Mouse (Mus musculus): ENCODE results near the gene AL732309.1. TPM values are rescaled to one million over a fixed set of nuclear protein-coding genes. Genes with fewer than 3 reads are reported as not detected.

AL732309.1 gene
- polyA plus RNA-seq, 1 experiment = not detected

DNA sequence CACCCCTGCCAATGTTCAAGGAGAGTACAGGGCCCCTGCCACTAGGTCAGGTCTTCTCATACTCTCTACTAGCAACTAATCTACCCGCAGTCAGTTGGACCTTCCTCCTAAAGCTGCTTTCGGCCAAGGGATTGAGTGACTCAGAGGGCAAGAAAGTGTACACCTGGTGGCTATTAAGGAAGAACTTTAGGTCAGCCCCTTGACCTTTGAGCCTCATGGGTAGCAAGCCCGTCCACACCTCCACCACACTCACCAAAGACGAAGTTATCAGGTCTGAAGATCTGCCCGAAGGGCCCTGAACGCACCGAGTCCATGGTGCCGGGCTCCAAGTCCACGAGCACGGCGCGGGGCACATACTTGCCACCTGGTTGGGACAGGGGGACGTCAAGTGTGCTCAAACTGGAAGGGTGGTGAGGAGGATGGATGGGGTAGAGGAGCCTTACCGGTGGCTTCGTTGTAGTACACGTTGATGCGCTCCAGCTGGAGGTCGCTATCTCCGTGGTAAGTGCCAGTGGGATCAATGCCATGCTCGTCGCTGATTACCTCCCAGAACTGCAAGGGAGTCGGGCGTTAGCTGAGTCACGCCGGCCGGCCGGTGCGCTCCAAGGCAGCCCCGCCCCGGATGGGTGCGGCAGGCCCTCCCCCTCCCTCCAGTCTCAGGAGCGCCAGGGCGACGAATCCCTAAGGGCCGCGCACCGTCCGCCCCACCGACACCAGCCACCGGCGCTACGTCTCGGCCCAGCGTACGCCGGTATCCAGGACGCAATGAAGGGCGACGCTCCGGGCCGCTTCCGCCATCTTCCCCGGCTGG lies 22.8 kb downstream of the AL732309.1 start:
- H3K27me3 ChIP-seq (ENCODE audit: control insufficient read depth, insufficient read depth, low read length, poor library complexity, severe bottlenecking) = no peaks in the 10 kb centered on the region
- H3K9ac ChIP-seq (ENCODE audit: low read depth, poor library complexity, severe bottlenecking) = peak overlapping the region; percentile 85
- H3K9me3 ChIP-seq (replicated peaks; ENCODE audit: control insufficient read depth, insufficient read depth, low read length, poor library complexity, severe bottlenecking) = no peaks in the 10 kb centered on the region
- no peaks in the 10 kb centered on the region for H3K4me1 ChIP-seq (ENCODE audit: control insufficient read depth, insufficient read depth, low read length)
- H3K27ac ChIP-seq (ENCODE audit: insufficient read depth, low read length) = peak overlapping the region; percentile 80
- H3K36me3 ChIP-seq (ENCODE audit: control insufficient read depth, insufficient read depth, low read length, poor library complexity, severe bottlenecking) = peaks cover 14% of the 10 kb centered on the region
- peak overlapping the region; percentile 92 for H3K4me3 ChIP-seq (ENCODE audit: low read depth, low read length)
- TF ChIP-seq EP300 (IDR thresholded peaks at IDR 0.05; ENCODE audit: insufficient read depth, low read depth, low read length) = 0 out of 2 replicates have a peak, but pooled peaks have one; percentile 45
- no peak for TF ChIP-seq CTCF (IDR thresholded peaks at IDR 0.05; ENCODE audit: low read depth, low read length)

- no peaks in the 10 kb centered on the region for H3K4me1 ChIP-seq (ENCODE audit: control insufficient read depth, insufficient read depth, low read length)
- no peaks in the 10 kb centered on the region for H3K9me3 ChIP-seq (replicated peaks; ENCODE audit: control insufficient read depth, insufficient read depth, low read length, poor library complexity, severe bottlenecking)
- H3K9ac ChIP-seq (ENCODE audit: low read depth, poor library complexity, severe bottlenecking) = no peak overlapping the region
- H3K36me3 ChIP-seq (ENCODE audit: control insufficient read depth, insufficient read depth, low read length, poor library complexity, severe bottlenecking) = peaks cover 14% of the 10 kb centered on the region
- no peak overlapping the region for H3K4me3 ChIP-seq (ENCODE audit: low read depth, low read length)
- H3K27ac ChIP-seq (ENCODE audit: insufficient read depth, low read length) = no peak overlapping the region; the same call in 1 of the 2 replicates
- no peaks in the 10 kb centered on the region for H3K27me3 ChIP-seq (ENCODE audit: control insufficient read depth, insufficient read depth, low read length, poor library complexity, severe bottlenecking)
- TF ChIP-seq CTCF (IDR thresholded peaks at IDR 0.05; ENCODE audit: low read depth, low read length) = no peak
- no peak for TF ChIP-seq POLR2A (IDR thresholded peaks at IDR 0.05; ENCODE audit: insufficient read depth, low read length)
- no peak for TF ChIP-seq EP300 (IDR thresholded peaks at IDR 0.05; ENCODE audit: insufficient read depth, low read depth, low read length)
Observed at GRCm38 (mm10) chr2:25221331-25221772, 25.3 kb downstream of the AL732309.1 start.

GRCm38 (mm10) chr2:25218445-25218844 lies 28.2 kb downstream of the AL732309.1 start, which contains the start of gene Fam166a:
Gene Fam166a, plus strand, starts transcription at chr2:25218745.
- Histone ChIP-seq H3K27ac (ENCODE audit: insufficient read depth, low read length) (no peak within 1 kb of the TSS), H3K9ac (ENCODE audit: low read depth, poor library complexity, severe bottlenecking) (no peak within 1 kb of the TSS), H3K9me3 (replicated peaks; ENCODE audit: control insufficient read depth, insufficient read depth, low read length, poor library complexity, severe bottlenecking) (no peaks in the 10 kb centered on the region), H3K36me3 (ENCODE audit: control insufficient read depth, insufficient read depth, low read length, poor library complexity, severe bottlenecking) (peaks cover 10% of the 10 kb centered on the region), H3K4me1 (ENCODE audit: control insufficient read depth, insufficient read depth, low read length) (no peaks in the 10 kb centered on the region), H3K4me3 (ENCODE audit: low read depth, low read length) (no peak within 1 kb of the TSS), H3K27me3 (ENCODE audit: control insufficient read depth, insufficient read depth, low read length, poor library complexity, severe bottlenecking) (no peaks in the 10 kb centered on the region)
- no peak for TF ChIP-seq EP300 (IDR thresholded peaks at IDR 0.05; ENCODE audit: insufficient read depth, low read depth, low read length)
- TF ChIP-seq CTCF (IDR thresholded peaks at IDR 0.05; ENCODE audit: low read depth, low read length) = no peak
- no peak for TF ChIP-seq POLR2A (IDR thresholded peaks at IDR 0.05; ENCODE audit: insufficient read depth, low read length)

GRCm38 (mm10) chr2:25217666-25218065 lies 29.0 kb downstream of the AL732309.1 start:
- TF ChIP-seq POLR2A (IDR thresholded peaks at IDR 0.05; ENCODE audit: insufficient read depth, low read length) (no peak), CTCF (IDR thresholded peaks at IDR 0.05; ENCODE audit: low read depth, low read length) (no peak), EP300 (IDR thresholded peaks at IDR 0.05; ENCODE audit: insufficient read depth, low read depth, low read length) (no peak)
- no peaks in the 10 kb centered on the region for H3K27me3 ChIP-seq (ENCODE audit: control insufficient read depth, insufficient read depth, low read length, poor library complexity, severe bottlenecking)
- no peak overlapping the region for H3K9ac ChIP-seq (ENCODE audit: low read depth, poor library complexity, severe bottlenecking)
- H3K4me3 ChIP-seq (ENCODE audit: low read depth, low read length) = no peak overlapping the region
- peaks cover 6% of the 10 kb centered on the region; the same call in 1 of the 2 replicates for H3K36me3 ChIP-seq (ENCODE audit: control insufficient read depth, insufficient read depth, low read length, poor library complexity, severe bottlenecking)
- H3K27ac ChIP-seq (ENCODE audit: insufficient read depth, low read length) = no peak overlapping the region
- no peaks in the 10 kb centered on the region for H3K9me3 ChIP-seq (replicated peaks; ENCODE audit: control insufficient read depth, insufficient read depth, low read length, poor library complexity, severe bottlenecking)
- H3K4me1 ChIP-seq (ENCODE audit: control insufficient read depth, insufficient read depth, low read length) = no peaks in the 10 kb centered on the region

GRCm38 (mm10) chr2:25214444-25214843 lies 32.2 kb downstream of the AL732309.1 start, which contains the start of gene Stpg3:
Gene Stpg3, minus strand, starts transcription at chr2:25214637.
- Histone ChIP-seq H3K4me1 (ENCODE audit: control insufficient read depth, insufficient read depth, low read length) (no peaks in the 10 kb centered on the region), H3K27me3 (ENCODE audit: control insufficient read depth, insufficient read depth, low read length, poor library complexity, severe bottlenecking) (no peaks in the 10 kb centered on the region), H3K9me3 (replicated peaks; ENCODE audit: control insufficient read depth, insufficient read depth, low read length, poor library complexity, severe bottlenecking) (no peaks in the 10 kb centered on the region), H3K36me3 (ENCODE audit: control insufficient read depth, insufficient read depth, low read length, poor library complexity, severe bottlenecking) (no peaks in the 10 kb centered on the region), H3K9ac (ENCODE audit: low read depth, poor library complexity, severe bottlenecking) (peak within 1 kb of the TSS; percentile 46), H3K27ac (ENCODE audit: insufficient read depth, low read length) (no peak within 1 kb of the TSS), H3K4me3 (ENCODE audit: low read depth, low read length) (peak within 1 kb of the TSS; percentile 73)
- no peak for TF ChIP-seq EP300 (IDR thresholded peaks at IDR 0.05; ENCODE audit: insufficient read depth, low read depth, low read length)
- TF ChIP-seq POLR2A (IDR thresholded peaks at IDR 0.05; ENCODE audit: insufficient read depth, low read length) = no peak
- TF ChIP-seq CTCF (IDR thresholded peaks at IDR 0.05; ENCODE audit: low read depth, low read length) = no peak

- peak overlapping the region; percentile 73 for H3K4me3 ChIP-seq (ENCODE audit: low read depth, low read length)
- no peak for TF ChIP-seq CTCF (IDR thresholded peaks at IDR 0.05; ENCODE audit: low read depth, low read length)
- peak; percentile 53 for TF ChIP-seq POLR2A (IDR thresholded peaks at IDR 0.05; ENCODE audit: insufficient read depth, low read length)
- TF ChIP-seq EP300 (IDR thresholded peaks at IDR 0.05; ENCODE audit: insufficient read depth, low read depth, low read length) = no peak
Observed at GRCm38 (mm10) chr2:25213266-25213865, 33.3 kb downstream of the AL732309.1 start.

More at GRCm38 (mm10) chr2:25213266-25213865, 33.3 kb downstream of the AL732309.1 start:
- Histone ChIP-seq H3K27ac (ENCODE audit: insufficient read depth, low read length) (no peak overlapping the region), H3K9me3 (replicated peaks; ENCODE audit: control insufficient read depth, insufficient read depth, low read length, poor library complexity, severe bottlenecking) (no peaks in the 10 kb centered on the region), H3K4me1 (ENCODE audit: control insufficient read depth, insufficient read depth, low read length) (no peaks in the 10 kb centered on the region), H3K27me3 (ENCODE audit: control insufficient read depth, insufficient read depth, low read length, poor library complexity, severe bottlenecking) (no peaks in the 10 kb centered on the region), H3K9ac (ENCODE audit: low read depth, poor library complexity, severe bottlenecking) (peak overlapping the region; percentile 46), H3K36me3 (ENCODE audit: control insufficient read depth, insufficient read depth, low read length, poor library complexity, severe bottlenecking) (no peaks in the 10 kb centered on the region)
